31 mouse cellular contexts compared by ENCODE assay signal in the genomic region with DNA sequence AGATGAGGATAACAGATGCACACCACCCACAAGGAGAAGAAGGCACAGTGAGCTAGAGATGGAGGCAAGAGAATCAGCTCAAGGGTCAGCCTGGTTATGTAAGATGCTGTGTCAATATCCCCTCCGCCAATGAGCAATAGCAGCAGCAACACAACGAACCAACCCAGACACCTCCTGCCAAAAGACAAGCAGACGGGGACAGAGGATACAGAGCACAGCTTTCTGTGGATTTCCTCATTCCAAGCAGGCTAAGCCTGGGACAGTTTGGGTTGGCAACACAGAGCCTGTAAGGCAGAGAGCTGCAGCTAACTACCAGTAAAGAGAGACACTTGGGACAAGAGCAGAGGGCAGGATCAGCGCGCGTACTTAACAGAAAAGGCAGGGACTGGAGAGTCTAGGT.
A peak's percentile ranks its signal among the peaks of the same experiment; 100 is the strongest.
DNase-seq lines count a peak whose midpoint lies in the region; ATAC-seq and TF ChIP-seq lines count a peak whose summit lies in the region.
"Had no signal": no experiment of that assay in that cellular context is flagged by ENCODE, and none has a peak within 500 bp of the region (broad histone marks: within the 10 kb centered on the region; RNA-seq: fewer than 3 reads in every experiment).

No protein-coding gene starts in this region.

- H3K9ac ChIP-seq in kidney, embryonic 15.5 days = no peak overlapping the region
- no peak overlapping the region for H3K9ac ChIP-seq in lung, embryonic 14.5 days
- H3K9ac ChIP-seq in lung, postnatal 0 days (replicated peaks; ENCODE audit: low read depth) = no peak overlapping the region
- H3K9ac ChIP-seq: embryonic facial prominence, embryonic 13.5 days; forebrain, embryonic 15.5 days; hindbrain, embryonic 15.5 days; intestine, embryonic 15.5 days; limb, embryonic 13.5 days; midbrain, embryonic 15.5 days; neural tube, embryonic 12.5 days had no signal

- H3K4me2 ChIP-seq in kidney, embryonic 15.5 days = no peak overlapping the region
- H3K4me2 ChIP-seq in lung, embryonic 14.5 days = no peak overlapping the region
- H3K4me2 ChIP-seq in lung, postnatal 0 days (replicated peaks; ENCODE audit: low read depth, low read length) = no peak overlapping the region
- H3K4me2 ChIP-seq: embryonic facial prominence, embryonic 13.5 days; forebrain, embryonic 15.5 days; hindbrain, embryonic 15.5 days; intestine, embryonic 15.5 days; limb, embryonic 13.5 days; midbrain, embryonic 15.5 days; neural tube, embryonic 12.5 days had no signal

- WGBS in kidney, embryonic 15.5 days = 88% methylated on average over 6 of the region's 6 CpGs
- WGBS in lung, embryonic 14.5 days = 63% methylated on average over 6 of the region's 6 CpGs
- 61% methylated on average over 6 of the region's 6 CpGs for WGBS in lung, adult 2 months
- WGBS in lung, postnatal 0 days = 43% methylated on average over 6 of the region's 6 CpGs

- no peak for ATAC-seq in kidney, embryonic 15.5 days (replicated peaks; ENCODE audit: low FRiP score)
- ATAC-seq in lung, embryonic 14.5 days (ENCODE audit: insufficient read depth) = no peak
- ATAC-seq in lung, postnatal 0 days = peak; percentile 71
- no peak for ATAC-seq in megakaryocyte-erythroid progenitor cell, adult 5-6 weeks (replicated peaks; ENCODE audit: low FRiP score, low TSS enrichment, poor library complexity, severe bottlenecking)
- ATAC-seq: forebrain, embryonic 15.5 days; intestine, embryonic 15.5 days; midbrain, embryonic 15.5 days; Patski had no signal

- TF ChIP-seq CTCF in lung, embryonic 14.5 days (IDR thresholded peaks at IDR 0.05; ENCODE audit: low read depth) = no peak
- no peak for TF ChIP-seq CTCF in lung, adult 2 months (IDR thresholded peaks at IDR 0.05; ENCODE audit: insufficient read depth, low read length)
- no peak for TF ChIP-seq CTCF in lung, postnatal 0 days (IDR thresholded peaks at IDR 0.05)

- no peaks in the 10 kb centered on the region for H3K9me3 ChIP-seq in kidney, embryonic 15.5 days (replicated peaks)
- no peaks in the 10 kb centered on the region for H3K9me3 ChIP-seq in lung, embryonic 14.5 days (ENCODE audit: low read depth, low read length)
- no peaks in the 10 kb centered on the region for H3K9me3 ChIP-seq in lung, postnatal 0 days (ENCODE audit: low read length)
- H3K9me3 ChIP-seq: embryonic facial prominence, embryonic 13.5 days; forebrain, embryonic 15.5 days; hindbrain, embryonic 15.5 days; intestine, embryonic 15.5 days; limb, embryonic 13.5 days; midbrain, embryonic 15.5 days; neural tube, embryonic 12.5 days had no signal

- H3K36me3 ChIP-seq in kidney, embryonic 15.5 days = no peaks in the 10 kb centered on the region
- no peaks in the 10 kb centered on the region for H3K36me3 ChIP-seq in lung, embryonic 14.5 days (ENCODE audit: insufficient read depth)
- no peaks in the 10 kb centered on the region for H3K36me3 ChIP-seq in lung, postnatal 0 days (ENCODE audit: insufficient read depth, low read length)
- H3K36me3 ChIP-seq: embryonic facial prominence, embryonic 13.5 days; forebrain, embryonic 15.5 days; G1E; hindbrain, embryonic 15.5 days; intestine, embryonic 15.5 days; limb, embryonic 13.5 days; midbrain, embryonic 15.5 days; neural tube, embryonic 12.5 days had no signal

- peaks cover 28% of the 10 kb centered on the region; the same call in 1 of the 2 replicates for H3K27me3 ChIP-seq in kidney, embryonic 15.5 days
- no peaks in the 10 kb centered on the region for H3K27me3 ChIP-seq in lung, embryonic 14.5 days (ENCODE audit: insufficient read depth, low read length)
- no peaks in the 10 kb centered on the region for H3K27me3 ChIP-seq in lung, postnatal 0 days (replicated peaks; ENCODE audit: insufficient read depth, low read length)
- H3K27me3 ChIP-seq: CH12.LX; embryonic facial prominence, embryonic 13.5 days; forebrain, embryonic 15.5 days; hindbrain, embryonic 15.5 days; intestine, embryonic 15.5 days; midbrain, embryonic 15.5 days had no signal

- TF ChIP-seq EP300 in lung, postnatal 0 days (IDR thresholded peaks at IDR 0.05) = no peak

- no peak for TF ChIP-seq POLR2A in lung, adult 2 months (IDR thresholded peaks at IDR 0.05; ENCODE audit: borderline replicate concordance, extremely low read depth, low read depth, low read length)

- H3K4me1 ChIP-seq in kidney, embryonic 15.5 days = peaks cover 23% of the 10 kb centered on the region
- no peaks in the 10 kb centered on the region for H3K4me1 ChIP-seq in lung, embryonic 14.5 days (ENCODE audit: insufficient read depth)
- no peaks in the 10 kb centered on the region for H3K4me1 ChIP-seq in lung, adult 2 months (ENCODE audit: control insufficient read depth, insufficient read depth, low read length)
- no peaks in the 10 kb centered on the region; the same call in 1 of the 2 replicates for H3K4me1 ChIP-seq in lung, postnatal 0 days (ENCODE audit: insufficient read depth, low read depth, low read length)
- H3K4me1 ChIP-seq: forebrain, embryonic 15.5 days; hindbrain, embryonic 15.5 days; intestine, embryonic 15.5 days; midbrain, embryonic 15.5 days; neural tube, embryonic 12.5 days had no signal

- peak; percentile 7 for DNase-seq in kidney, adult 9 months
- DNase-seq in lung, embryonic 14.5 days = peak; percentile 34
- DNase-seq in lung, adult 2 months = no peak
- peak; percentile 69 for DNase-seq in lung, postnatal 0 days (ENCODE audit: low spot score)
- DNase-seq in skeletal muscle tissue, adult 2 months (ENCODE audit: low read depth, low spot score) = peak; percentile 21
- no peak for DNase-seq in adrenal gland, adult 2 months
- DNase-seq: adrenal gland, postnatal 10 days; B cell, adult 2 months; cerebellum, adult 2 months; cerebellum, postnatal 25 days; embryo, embryonic 11 days; gastrocnemius, postnatal 10 days; heart, adult 2 months; heart, postnatal 4 days; layer of hippocampus, postnatal 36 days; right cerebral cortex, postnatal 14 days; spleen, adult 18-20 months had no signal

- H3K27ac ChIP-seq in kidney, embryonic 15.5 days = no peak overlapping the region
- H3K27ac ChIP-seq in lung, embryonic 14.5 days (ENCODE audit: low read depth) = no peak overlapping the region
- H3K27ac ChIP-seq in lung, postnatal 0 days (ENCODE audit: low read length) = no peak overlapping the region
- H3K27ac ChIP-seq: embryonic facial prominence, embryonic 13.5 days; forebrain, embryonic 15.5 days; heart, adult 2 months; hindbrain, embryonic 15.5 days; intestine, embryonic 15.5 days; kidney, postnatal 0 days; layer of hippocampus, adult 2 months; limb, embryonic 13.5 days; midbrain, embryonic 15.5 days; neural tube, embryonic 12.5 days had no signal

- H3K4me3 ChIP-seq in kidney, embryonic 15.5 days (replicated peaks) = no peak overlapping the region
- no peak overlapping the region for H3K4me3 ChIP-seq in lung, embryonic 14.5 days (ENCODE audit: low read depth, low read length)
- no peak overlapping the region for H3K4me3 ChIP-seq in lung, adult 2 months (replicated peaks; ENCODE audit: extremely low read depth, low read depth, low read length)
- H3K4me3 ChIP-seq in lung, postnatal 0 days (ENCODE audit: low read depth, low read length) = no peak overlapping the region
- H3K4me3 ChIP-seq: embryonic facial prominence, embryonic 13.5 days; forebrain, embryonic 15.5 days; heart, adult 2 months; hindbrain, embryonic 15.5 days; intestine, embryonic 15.5 days; layer of hippocampus, adult 2 months; limb, embryonic 13.5 days; midbrain, embryonic 15.5 days; neural tube, embryonic 12.5 days had no signal

Comparison
In these comparisons a context has a peak if more than half of its experiments do, and no peak if none do; other contexts are left out.
1. DNase-seq: peak in kidney, adult 9 months (single experiment), lung, embryonic 14.5 days (single experiment), lung, postnatal 0 days (single experiment) and skeletal muscle tissue, adult 2 months (single experiment); none in lung, adult 2 months (single experiment) and adrenal gland, adult 2 months (single experiment).